Mouse (Mus musculus) midbrain, embryonic 12.5 days (tissue): ENCODE measurements at regions not wholly inside any gene's neighbourhood (a gene's known extent, or its start where the extent isn't known, plus 50 kb on each side); places are given as distances from the start of the nearest gene placed in this dataset.
"Not testable (repeated sequence)": the region's sequence is repeated elsewhere in the genome, so short reads cannot be mapped to it uniquely, and the experiment has no call there.

Experiments used
- ATAC-seq: fragments of 200-750 bp; cut with Nextera tagmentation; 2 replicates; pipeline ENCODE4 v1.8.0; 2017; ENCODE audit warnings: low read depth, moderate TSS enrichment, moderate library complexity; ENCODE audit not compliant: low FRiP score
- H3K27ac ChIP-seq: fragments of 300-500 bp; sonication (generic); replicated peaks from 2 replicates; pipeline ENCODE4 v1.5.1; 2016; ENCODE audit warnings: mild to moderate bottlenecking
- H3K27me3 ChIP-seq: fragments of 300-500 bp; sonication (generic); 2 replicates; pipeline ENCODE4 v1.6.1; 2016; ENCODE audit warnings: mild to moderate bottlenecking
- H3K36me3 ChIP-seq: fragments of 300-500 bp; sonication (generic); 2 replicates; pipeline ENCODE4 v1.6.1; 2016
- H3K4me1 ChIP-seq: fragments of 300-500 bp; sonication (generic); 2 replicates; pipeline ENCODE4 v1.6.1; 2016
- H3K4me2 ChIP-seq: fragments of 300-500 bp; sonication (generic); replicated peaks from 2 replicates; pipeline ENCODE4 v1.6.1; 2016; ENCODE audit warnings: mild to moderate bottlenecking, moderate library complexity
- H3K4me3 ChIP-seq: fragments of 300-500 bp; sonication (generic); 2 replicates; pipeline ENCODE4 v1.5.1; 2016; ENCODE audit warnings: mild to moderate bottlenecking
- H3K9ac ChIP-seq: fragments of 300-500 bp; sonication (generic); replicated peaks from 2 replicates; pipeline ENCODE4 v1.6.1; 2016; ENCODE audit warnings: mild to moderate bottlenecking, moderate library complexity
- H3K9me3 ChIP-seq: fragments of 300-500 bp; sonication (generic); 2 replicates; pipeline ENCODE4 v1.6.1; 2016; ENCODE audit warnings: mild to moderate bottlenecking
- WGBS: fragments of 180-500 bp; shearing (Covaris S2); methylation state at CpG from one replicate; pipeline ENCODE4 v1.1.7; 2016; 5-methylcytosine and 5-hydroxymethylcytosine counted together

GRCm38 (mm10) chr14:53729149-53729548 lies 524.8 kb downstream of the Dad1 start:
- 63% methylated on average over 1 of the region's 1 CpGs for WGBS
- H3K4me3 ChIP-seq, H3K27me3 ChIP-seq, H3K4me1 ChIP-seq, H3K27ac ChIP-seq, H3K9ac ChIP-seq, H3K9me3 ChIP-seq, H3K36me3 ChIP-seq, ATAC-seq, H3K4me2 ChIP-seq: not testable (repeated sequence)

GRCm38 (mm10) chr14:53726914-53727313 lies 527.0 kb downstream of the Dad1 start:
- not testable (repeated sequence) for H3K4me2 ChIP-seq, H3K27me3 ChIP-seq, H3K36me3 ChIP-seq, H3K27ac ChIP-seq, H3K9ac ChIP-seq, ATAC-seq, H3K4me3 ChIP-seq, H3K9me3 ChIP-seq, H3K4me1 ChIP-seq
- 43% methylated on average over 2 of the region's 4 CpGs for WGBS

- ATAC-seq = not testable (repeated sequence)
These were observed 530.3 kb downstream of the Dad1 start for GRCm38 (mm10) chr14:53723611-53724010.

DNA sequence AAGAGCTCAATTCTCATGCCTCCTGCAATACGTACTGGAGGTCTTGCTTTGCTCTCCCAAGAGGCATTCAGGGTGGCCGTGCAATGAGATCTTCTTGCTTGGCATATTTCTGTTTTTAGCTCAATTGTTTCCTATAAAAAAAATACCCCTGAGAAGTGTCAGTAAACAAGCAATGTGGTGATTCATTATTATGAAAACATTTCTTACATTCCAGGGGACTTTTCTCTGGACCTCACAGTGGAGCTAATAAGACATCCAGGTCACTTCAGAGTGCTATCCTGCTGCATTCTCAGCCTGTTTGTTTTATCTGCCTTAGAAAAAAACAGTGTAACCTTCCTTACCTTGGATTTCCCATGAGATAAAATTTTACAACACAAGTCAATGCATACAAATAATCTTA lies 532.0 kb downstream of the Dad1 start:
- not testable (repeated sequence) for H3K4me1 ChIP-seq, H3K4me3 ChIP-seq, H3K9ac ChIP-seq, H3K27me3 ChIP-seq, H3K27ac ChIP-seq, H3K36me3 ChIP-seq, ATAC-seq, H3K4me2 ChIP-seq, H3K9me3 ChIP-seq
- WGBS = 81% methylated on average over 2 of the region's 2 CpGs

More at GRCm38 (mm10) chr14:53723611-53724010, 530.3 kb downstream of the Dad1 start:
- not testable (repeated sequence) for H3K4me2 ChIP-seq, H3K9ac ChIP-seq, H3K36me3 ChIP-seq, H3K4me3 ChIP-seq, H3K4me1 ChIP-seq, H3K9me3 ChIP-seq, H3K27me3 ChIP-seq, H3K27ac ChIP-seq

DNA sequence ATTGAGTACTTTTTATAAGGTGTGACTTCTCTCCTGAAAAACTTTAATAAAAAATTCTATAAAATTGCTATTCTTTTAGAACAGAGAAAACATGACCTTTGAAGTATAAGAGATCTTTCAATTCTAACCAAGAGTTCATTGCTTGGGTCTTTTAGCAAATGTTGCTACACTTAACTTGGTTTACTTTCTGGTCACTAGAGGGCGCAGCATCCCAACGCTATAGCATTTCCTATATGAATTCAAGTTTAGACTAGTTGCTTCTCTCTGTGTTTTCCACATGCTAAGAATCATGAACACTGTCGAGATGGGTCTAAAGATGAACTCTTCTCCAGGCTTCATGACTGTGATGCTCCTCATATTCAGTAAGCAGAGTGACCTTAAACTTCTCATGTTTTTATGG lies 544.3 kb downstream of the Dad1 start:
- not testable (repeated sequence) for H3K9me3 ChIP-seq, H3K9ac ChIP-seq, H3K4me3 ChIP-seq, H3K4me2 ChIP-seq, ATAC-seq, H3K36me3 ChIP-seq, H3K4me1 ChIP-seq, H3K27ac ChIP-seq, H3K27me3 ChIP-seq
- WGBS = 7% methylated on average over 3 of the region's 3 CpGs

DNA sequence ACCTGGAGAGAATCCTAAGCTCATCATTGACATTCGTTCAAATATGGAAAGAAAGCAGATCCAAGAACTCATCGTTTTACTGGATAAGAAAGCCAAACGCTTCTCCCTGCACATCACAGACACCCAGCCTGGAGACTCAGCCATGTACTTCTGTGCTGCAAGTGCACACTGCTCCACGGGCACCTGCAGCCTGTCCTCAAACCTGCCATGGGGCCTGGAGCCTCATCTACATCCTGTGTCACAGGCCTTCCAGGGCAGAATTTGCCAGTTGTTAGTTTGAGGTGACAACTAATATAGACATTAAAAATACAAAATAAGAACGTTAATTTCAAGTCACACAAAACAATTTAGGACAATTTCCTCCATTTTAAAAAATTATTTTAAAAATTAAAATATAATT lies 549.6 kb downstream of the Dad1 start:
- not testable (repeated sequence) for H3K4me2 ChIP-seq, H3K9ac ChIP-seq, H3K4me1 ChIP-seq, H3K9me3 ChIP-seq, H3K27me3 ChIP-seq, ATAC-seq, H3K4me3 ChIP-seq, H3K36me3 ChIP-seq, H3K27ac ChIP-seq
- whole genome bisulfite sequencing = 87% methylated on average over 5 of the region's 5 CpGs

- H3K4me3 ChIP-seq, H3K4me2 ChIP-seq, H3K9ac ChIP-seq, H3K36me3 ChIP-seq, ATAC-seq, H3K27ac ChIP-seq, H3K9me3 ChIP-seq, H3K4me1 ChIP-seq, H3K27me3 ChIP-seq: not testable (repeated sequence)
- WGBS = 31% methylated on average over 1 of the region's 1 CpGs
These were observed 550.3 kb downstream of the Dad1 start for GRCm38 (mm10) chr14:53703593-53703992.

DNA sequence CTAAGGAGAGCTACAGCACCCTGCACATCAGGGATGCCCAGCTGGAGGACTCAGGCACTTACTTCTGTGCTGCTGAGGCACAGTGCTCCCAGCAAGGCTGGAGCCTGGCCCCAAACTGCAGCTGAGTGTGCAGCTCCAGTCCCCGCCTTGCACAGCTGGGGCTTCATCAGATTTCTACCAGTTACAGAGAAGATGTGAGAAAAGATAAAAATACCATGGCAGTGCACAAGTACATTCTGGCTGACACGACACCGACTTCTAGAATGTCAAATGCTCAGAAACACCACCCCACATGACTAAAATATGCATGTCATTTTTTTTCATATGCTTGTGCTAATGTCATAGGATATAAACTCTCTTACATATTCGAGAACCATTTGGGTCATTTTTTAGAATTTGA lies 569.8 kb downstream of the Dad1 start:
- not testable (repeated sequence) for H3K9ac ChIP-seq, H3K4me3 ChIP-seq, H3K4me2 ChIP-seq, H3K27me3 ChIP-seq, H3K9me3 ChIP-seq, H3K36me3 ChIP-seq, H3K4me1 ChIP-seq, ATAC-seq, H3K27ac ChIP-seq
- 81% methylated on average over 4 of the region's 4 CpGs for WGBS

GRCm38 (mm10) chr14:53683361-53684015 lies 570.4 kb downstream of the Dad1 start:
- H3K4me3 ChIP-seq, H3K27me3 ChIP-seq, H3K27ac ChIP-seq, H3K4me2 ChIP-seq, H3K36me3 ChIP-seq, H3K9me3 ChIP-seq, ATAC-seq, H3K9ac ChIP-seq, H3K4me1 ChIP-seq: not testable (repeated sequence)
- 84% methylated on average over 9 of the region's 9 CpGs for WGBS

DNA sequence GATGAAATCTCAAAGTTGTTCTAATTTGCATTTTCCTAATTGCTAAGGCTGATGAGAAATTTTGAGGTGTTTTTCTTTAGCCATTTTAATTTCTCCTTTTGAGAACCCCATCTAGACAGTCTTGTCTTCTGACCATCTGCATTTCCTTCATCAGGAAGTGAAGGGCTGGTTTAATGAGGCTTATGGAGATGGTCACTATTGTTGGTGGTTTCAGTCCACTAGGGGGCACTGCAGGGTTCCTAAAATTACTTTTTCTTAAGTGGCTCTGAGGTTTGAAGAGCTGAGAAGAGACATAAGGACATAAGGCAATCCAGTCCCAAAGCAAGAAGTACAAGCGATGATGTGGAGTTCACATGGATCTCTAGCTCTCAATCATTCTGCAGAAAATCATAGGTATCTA lies 571.2 kb downstream of the Dad1 start:
- H3K9ac ChIP-seq, H3K4me2 ChIP-seq, H3K4me3 ChIP-seq, H3K36me3 ChIP-seq, H3K4me1 ChIP-seq, H3K27ac ChIP-seq, ATAC-seq, H3K9me3 ChIP-seq, H3K27me3 ChIP-seq: not testable (repeated sequence)
- 89% methylated on average over 1 of the region's 1 CpGs for WGBS

DNA sequence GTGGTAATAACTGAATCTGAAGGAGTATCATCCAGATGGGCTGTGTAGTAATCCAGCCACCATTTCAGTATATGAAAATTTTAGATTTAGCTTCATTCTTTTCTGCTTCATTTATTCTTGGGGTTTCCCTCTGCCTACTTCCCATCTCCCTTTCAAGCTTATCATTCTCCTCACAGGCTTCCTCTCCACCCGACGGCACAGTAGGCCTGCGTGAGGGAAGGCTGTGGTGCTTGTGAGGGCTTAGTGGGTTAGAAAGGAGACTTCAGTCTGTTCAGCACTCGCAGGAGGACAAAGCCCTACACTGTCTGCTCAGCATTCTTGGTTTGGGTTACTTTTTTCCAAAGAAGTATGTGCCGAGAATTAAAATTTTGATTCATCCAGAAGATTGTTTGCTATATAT lies 572.6 kb downstream of the Dad1 start:
- H3K27me3 ChIP-seq, H3K4me2 ChIP-seq, H3K4me3 ChIP-seq, H3K27ac ChIP-seq, H3K36me3 ChIP-seq, H3K4me1 ChIP-seq, ATAC-seq, H3K9me3 ChIP-seq, H3K9ac ChIP-seq: not testable (repeated sequence)
- WGBS = 80% methylated on average over 5 of the region's 5 CpGs

DNA sequence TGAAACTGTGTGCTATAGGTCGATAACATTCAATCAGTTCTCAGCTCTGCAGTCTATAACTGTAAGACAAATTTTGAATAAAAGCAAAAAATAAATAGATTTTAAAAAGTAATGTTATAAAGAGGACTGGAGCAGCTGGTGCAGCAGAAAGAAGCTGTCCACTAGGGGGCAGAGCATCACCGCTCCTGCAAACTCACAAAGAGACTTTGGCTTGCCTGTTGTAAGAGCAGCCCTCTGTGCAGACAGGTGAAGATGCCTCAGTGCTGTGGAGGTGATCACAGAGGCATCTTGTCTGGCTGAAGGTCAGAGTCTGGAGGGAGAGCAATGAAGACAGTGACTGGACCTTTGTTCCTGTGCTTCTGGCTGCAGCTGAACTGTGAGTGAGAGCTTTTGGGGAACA lies 588.2 kb downstream of the Dad1 start:
- ATAC-seq = 0 out of 2 replicates have a peak, but pooled peaks have one; percentile 27
- H3K36me3 ChIP-seq, H3K9ac ChIP-seq, H3K4me3 ChIP-seq, H3K9me3 ChIP-seq, H3K27me3 ChIP-seq, H3K4me2 ChIP-seq, H3K4me1 ChIP-seq, H3K27ac ChIP-seq: not testable (repeated sequence)
- WGBS = 29% methylated on average over 2 of the region's 2 CpGs

- not testable (repeated sequence) for H3K4me3 ChIP-seq, H3K27ac ChIP-seq, H3K27me3 ChIP-seq, ATAC-seq, H3K36me3 ChIP-seq, H3K4me2 ChIP-seq, H3K9me3 ChIP-seq, H3K4me1 ChIP-seq, H3K9ac ChIP-seq
- 80% methylated on average over 9 of the region's 9 CpGs for WGBS
These were observed 591.1 kb downstream of the Dad1 start for GRCm38 (mm10) chr14:53662700-53663355.
